Mouse (Mus musculus): ENCODE measurements around the gene Pld4.

The Pld4 gene

DNA sequence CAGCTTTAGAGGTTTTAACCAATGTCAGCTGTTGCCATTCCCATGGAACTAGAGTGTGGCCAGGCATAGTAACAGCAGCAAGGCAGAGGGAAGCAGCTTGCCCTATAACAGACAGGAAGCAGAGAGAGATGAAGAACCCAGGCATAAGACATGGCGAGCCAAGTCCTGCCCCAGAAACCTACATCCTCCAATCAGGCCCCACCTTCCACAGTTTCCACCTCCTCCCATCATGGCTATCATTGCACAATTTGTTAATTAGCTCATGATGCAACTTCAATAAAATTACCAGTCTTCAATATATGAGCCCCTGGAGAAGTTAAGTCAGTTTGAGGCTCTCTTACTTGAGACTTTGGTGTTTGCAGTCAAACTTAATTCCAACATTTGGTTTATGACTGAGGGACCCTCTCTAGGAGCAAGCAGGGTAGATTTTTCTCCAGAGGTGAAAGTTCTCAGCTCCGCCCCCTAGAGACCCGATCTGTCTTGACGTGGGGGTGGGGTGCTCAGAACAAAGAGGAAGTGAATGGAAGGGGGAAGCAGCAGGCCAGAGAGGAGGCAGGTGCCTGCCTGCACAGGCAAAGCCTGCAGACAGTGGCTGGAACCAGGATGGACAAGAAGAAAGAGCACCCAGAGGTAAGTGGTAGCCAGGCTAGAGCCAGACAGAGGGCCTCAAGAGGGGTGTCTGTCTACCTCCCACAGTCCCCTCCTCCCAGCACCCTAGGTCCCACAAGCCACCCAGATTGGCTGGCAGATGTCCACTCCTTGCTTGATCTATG, at the start of gene Pld4:
Gene Pld4 (plus strand): TSS at position 502 of the 773 bp plus-strand sequence.
- ChIA-PET POLR2A (interaction anchor here in 2 of 4 experiments (0.5 to 2.0 kb wide), 6 partner anchors 9 to 364 kb away, joined by 3 to 10 read pairs (median 6); no protein-coding TSS in a partner anchor), CTCF (interaction anchor here in 3 of 4 experiments (0.9 to 1.5 kb wide), 13 partner anchors 12 to 84 kb away, joined by 3 to 6 read pairs (median 3); no protein-coding TSS in a partner anchor)

DNA sequence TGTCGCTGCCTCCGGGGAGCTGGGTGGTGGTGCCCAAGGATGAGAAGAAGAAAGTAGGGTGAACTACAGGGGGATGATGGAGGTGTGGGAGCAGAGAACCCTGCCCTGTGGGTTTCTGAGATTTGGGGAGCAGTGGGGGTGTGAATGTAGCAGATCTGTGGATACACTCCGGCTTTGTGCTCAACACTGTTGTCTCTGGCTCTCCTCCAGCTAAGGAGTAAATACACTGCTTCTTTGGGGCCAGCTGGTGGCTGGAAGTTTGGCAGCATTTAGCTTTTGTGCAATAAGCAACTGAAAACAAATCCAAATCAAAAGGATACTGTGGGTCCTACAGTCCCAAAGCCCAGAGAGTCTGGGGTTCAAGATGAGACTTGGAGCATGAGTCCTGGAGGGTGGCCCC, 46.5 kb upstream of the Pld4 start:
- CTCF ChIA-PET: interaction anchor here in 3 of 4 experiments (0.5 to 1.5 kb wide), 6 partner anchors 8 to 162 kb away, joined by 3 to 4 read pairs (median 3); no protein-coding TSS in a partner anchor
- POLR2A ChIA-PET: interaction anchor here in 1 of 4 experiments (0.5 to 0.6 kb wide), 2 partner anchors 152 to 383 kb away, joined by 3 read pairs; no protein-coding TSS in a partner anchor

DNA sequence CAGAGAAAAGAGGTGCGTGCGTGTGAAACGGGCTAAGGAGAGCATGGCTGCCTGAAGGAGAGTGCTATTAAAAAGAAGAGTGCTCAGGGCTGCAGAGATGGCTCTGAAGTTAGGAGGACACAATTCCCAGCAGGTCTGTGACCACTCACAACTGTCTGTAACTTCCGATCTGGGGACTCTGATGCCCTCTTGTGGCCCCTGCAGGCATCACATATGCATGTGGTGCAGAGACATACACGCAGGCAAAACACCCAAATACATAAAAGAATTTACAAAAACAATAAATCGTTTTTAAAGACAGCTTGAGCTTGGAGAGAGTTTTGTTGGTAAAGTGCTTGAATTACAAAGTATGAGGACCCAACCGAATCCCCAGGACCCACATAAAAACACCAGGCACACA, 43.3 kb upstream of the Pld4 start:
- ChIA-PET POLR2A (interaction anchor here in 2 of 4 experiments (0.6 to 0.7 kb wide), 2 partner anchors 30 to 77 kb away, joined by 3 read pairs; no protein-coding TSS in a partner anchor), CTCF (interaction anchor here in 2 of 4 experiments (2.4 to 5.5 kb wide), 2 partner anchors 10 kb away, joined by 8 to 45 read pairs; no protein-coding TSS in a partner anchor)

DNA sequence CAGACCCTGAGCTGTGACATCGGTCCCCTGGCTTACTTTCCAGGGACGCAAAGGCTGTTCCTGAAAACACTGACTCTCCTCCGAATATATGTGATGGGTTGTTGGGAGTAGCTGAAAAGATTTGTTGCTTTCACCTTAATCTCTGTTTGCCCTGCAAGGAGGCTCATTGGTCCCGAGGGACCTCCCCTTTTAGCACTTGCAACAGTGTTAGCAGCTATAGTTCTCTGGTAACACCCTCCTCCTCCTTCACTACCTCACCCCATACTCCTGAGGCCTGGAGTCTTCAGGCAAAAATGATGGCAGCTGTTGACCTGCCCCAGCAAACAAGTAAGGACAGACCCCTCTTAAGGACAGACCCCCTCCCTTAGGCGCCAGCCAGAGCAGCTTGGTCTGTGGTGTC, 41.5 kb upstream of the Pld4 start:
- ChIA-PET POLR2A (interaction anchor here in 1 of 4 experiments (1.2 to 2.0 kb wide), 3 partner anchors 12 to 104 kb away, joined by 3 to 6 read pairs (median 3); no protein-coding TSS in a partner anchor), CTCF (interaction anchor here (0.5 to 5.5 kb wide), 7 partner anchors 12 to 167 kb away, joined by 3 to 45 read pairs (median 3); no protein-coding TSS in a partner anchor)

DNA sequence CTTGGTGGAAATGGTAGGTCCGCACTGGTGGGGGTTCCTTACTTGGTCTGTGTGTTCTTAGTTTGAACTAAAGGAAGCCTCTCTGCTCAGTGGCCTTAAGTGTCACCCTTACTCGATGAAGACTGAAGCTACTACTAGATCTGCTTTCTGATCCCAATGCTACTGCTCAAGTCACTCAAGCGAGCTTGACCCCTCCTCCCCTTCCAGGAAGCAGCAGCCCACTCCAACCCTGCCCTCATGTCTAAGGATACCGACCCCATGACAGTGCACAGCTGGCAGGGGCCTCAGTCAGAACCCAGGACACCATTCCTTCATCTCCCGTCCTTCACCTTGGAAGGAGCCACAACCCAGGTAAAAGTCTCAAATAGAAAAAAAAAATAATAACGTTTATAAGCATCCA, 40.2 kb upstream of the Pld4 start, which contains the start of gene Cep170b:
Gene Cep170b (plus strand): TSS at position 240 of the 400 bp plus-strand sequence.
- CTCF ChIA-PET: interaction anchor here in 3 of 4 experiments (0.5 to 5.5 kb wide), 13 partner anchors 10 to 282 kb away, joined by 3 to 45 read pairs (median 5); no protein-coding TSS in a partner anchor
- POLR2A ChIA-PET: interaction anchor here in 3 of 4 experiments (0.7 to 3.1 kb wide), 25 partner anchors 8 to 231 kb away, joined by 3 to 15 read pairs (median 4); partner anchors contain the start of genes Cdca4 (in 2 of the 3), Siva1 (in 2 of the 3), Inf2 (in 1 of the 3) and Zbtb42 (in 1 of the 3)

DNA sequence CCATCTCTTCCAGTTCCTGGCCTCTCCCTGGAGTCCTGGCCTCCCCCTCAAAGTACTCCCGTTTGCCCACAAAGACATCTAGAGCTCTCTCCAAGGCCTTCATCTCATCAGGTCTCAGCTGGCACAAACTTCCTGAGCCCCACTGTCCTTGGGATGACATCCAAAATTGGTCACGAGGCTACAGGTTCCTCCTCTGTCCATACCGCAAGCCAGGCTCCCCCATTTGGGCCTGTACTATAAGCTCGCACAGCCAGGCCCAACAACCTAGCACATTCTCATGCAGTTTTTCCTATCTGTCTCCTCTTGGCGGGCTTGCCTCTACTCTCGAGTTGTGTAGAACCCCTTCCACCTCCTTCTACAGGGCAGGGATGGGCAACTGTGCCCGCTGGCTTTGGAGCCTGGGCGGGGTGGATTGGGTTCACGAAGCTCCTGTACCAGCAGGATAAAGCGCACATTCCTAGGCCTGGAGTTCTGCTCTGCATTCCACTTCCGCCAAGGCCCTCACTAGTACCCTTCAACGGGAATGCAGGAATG, 39.5 kb upstream of the Pld4 start:
- POLR2A ChIA-PET: interaction anchor here in 3 of 4 experiments (0.6 to 3.1 kb wide), 51 partner anchors 9 to 992 kb away, joined by 3 to 15 read pairs (median 4); partner anchors contain the start of genes Cdca4 (in 2 of the 3), Siva1 (in 2 of the 3), Zbtb42 (in 2 of the 3) and Adssl1 (in 1 of the 3)
- CTCF ChIA-PET: interaction anchor here in 3 of 4 experiments (0.7 to 5.5 kb wide), 24 partner anchors 9 to 580 kb away, joined by 3 to 45 read pairs (median 4); partner anchors contain the start of genes Akt1 (in 1 of the 3) and Zbtb42 (in 1 of the 3)

DNA sequence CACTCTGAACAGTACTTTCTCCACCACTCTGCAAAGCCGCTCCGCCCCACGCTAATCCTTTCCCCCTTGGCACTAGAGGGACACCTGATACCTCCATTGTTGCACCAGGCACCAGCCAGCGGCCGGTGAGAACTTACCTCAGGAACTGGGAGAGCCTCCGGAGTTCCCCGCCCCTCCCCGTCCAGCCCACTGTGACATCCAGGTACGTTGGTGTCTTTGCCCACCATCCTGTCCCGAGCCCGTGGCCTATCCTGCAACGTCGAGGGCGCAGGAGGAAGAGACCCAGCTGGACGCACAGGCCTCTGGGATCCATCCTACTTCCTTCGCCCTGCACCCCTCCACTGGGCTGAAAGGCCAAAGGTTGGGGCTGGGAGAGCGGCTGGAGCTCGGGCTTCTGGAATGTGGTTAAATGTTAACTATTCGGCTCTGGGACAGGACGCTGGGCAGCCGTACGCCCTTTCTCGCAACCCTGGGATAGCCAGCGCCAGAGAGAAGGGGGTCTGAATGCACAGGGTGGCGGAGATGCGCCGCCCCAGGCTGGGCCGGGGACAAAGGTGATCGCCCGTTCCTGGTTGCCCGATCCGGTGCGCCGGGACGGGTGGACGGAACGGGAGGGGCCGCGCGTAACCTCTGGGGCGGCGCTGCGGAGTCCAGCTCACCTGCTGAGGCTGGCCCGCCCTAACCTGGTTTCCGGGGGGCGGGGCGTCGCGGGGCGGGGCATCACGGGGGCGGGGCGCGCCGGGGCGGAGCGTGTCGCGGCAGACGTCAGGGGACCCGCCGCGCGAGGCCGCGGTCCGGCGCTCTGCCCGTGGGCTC, 38.8 kb upstream of the Pld4 start:
- CTCF ChIA-PET: interaction anchor here in 3 of 4 experiments (0.6 to 5.5 kb wide), 28 partner anchors 9 to 1208 kb away, joined by 3 to 45 read pairs (median 4); partner anchors contain the start of genes Akt1 (in 2 of the 3), Jag2 (in 1 of the 3), Pld4 (in 1 of the 3) and Zbtb42 (in 1 of the 3)
- POLR2A ChIA-PET: interaction anchor here in 3 of 4 experiments (0.5 to 3.1 kb wide), 52 partner anchors 8 to 993 kb away, joined by 3 to 15 read pairs (median 4); partner anchors contain the start of genes Cdca4 (in 2 of the 3), Siva1 (in 2 of the 3), Zbtb42 (in 2 of the 3) and Adssl1 (in 1 of the 3)

DNA sequence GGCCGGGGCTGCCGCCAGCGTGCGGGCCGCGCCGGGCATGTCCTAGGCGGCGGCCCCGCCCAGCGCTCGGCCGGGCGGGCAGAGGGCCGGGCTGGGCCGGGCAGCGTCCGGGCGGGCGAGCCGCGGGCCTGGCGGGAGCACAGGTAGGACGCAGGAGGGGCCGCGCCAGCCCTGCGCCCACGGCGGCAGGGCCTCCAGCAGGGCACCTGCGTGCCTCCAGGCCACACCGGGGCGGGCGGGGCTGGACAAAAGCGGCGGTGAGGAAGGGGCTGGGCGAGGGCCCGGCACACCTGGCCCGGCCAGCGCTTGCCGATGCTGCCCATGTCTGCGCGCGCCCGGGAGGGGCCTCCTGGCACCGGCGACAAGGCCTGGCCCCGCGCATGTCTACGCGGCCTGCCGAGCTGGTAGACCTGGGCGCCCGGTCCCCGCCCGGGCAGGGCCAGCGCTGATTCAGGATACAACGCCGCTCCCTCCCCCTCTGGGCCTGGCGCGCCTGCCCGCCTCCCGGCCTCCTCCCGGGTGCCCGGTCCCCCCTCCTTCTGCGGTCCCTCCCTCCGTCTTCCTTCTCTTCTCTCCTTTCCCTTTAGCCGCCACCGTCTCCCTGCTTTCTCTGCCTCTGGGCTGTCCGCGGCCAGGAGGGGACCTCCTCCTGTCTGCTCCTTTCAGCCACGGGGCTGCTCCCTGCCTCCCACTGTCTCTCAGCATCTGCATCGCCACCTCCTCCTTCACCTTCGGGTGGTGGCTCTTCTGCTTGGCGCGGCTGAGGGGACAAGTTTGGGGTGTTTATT, 38.0 kb upstream of the Pld4 start:
- ChIA-PET CTCF (interaction anchor here in 3 of 4 experiments (0.6 to 5.5 kb wide), 20 partner anchors 9 to 1209 kb away, joined by 3 to 45 read pairs (median 6); partner anchors contain the start of genes Akt1 (in 1 of the 3), Jag2 (in 1 of the 3) and Pld4 (in 1 of the 3)), POLR2A (interaction anchor here in 3 of 4 experiments (0.6 to 3.1 kb wide), 26 partner anchors 7 to 994 kb away, joined by 3 to 15 read pairs (median 4); partner anchors contain the start of genes Siva1 (in 2 of the 3), Brf1 (in 1 of the 3), Cdca4 (in 1 of the 3) and Clba1 (in 1 of the 3))

DNA sequence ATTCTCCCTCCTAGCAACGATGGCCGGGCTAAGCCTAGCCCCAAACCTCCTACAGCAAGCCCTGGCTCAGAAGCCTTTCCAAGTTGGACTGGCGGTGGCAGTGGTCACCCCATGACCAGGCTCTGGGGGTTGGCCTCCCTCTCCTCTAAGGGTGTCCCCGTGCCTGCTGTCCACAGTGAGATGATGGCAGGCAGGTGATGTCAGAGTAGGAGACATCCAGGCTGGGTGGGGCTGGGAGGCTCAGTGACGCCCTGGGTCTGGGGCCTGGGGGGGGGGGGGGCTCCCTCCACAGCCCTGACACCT, 37.5 kb upstream of the Pld4 start:
- CTCF ChIA-PET: interaction anchor here in 3 of 4 experiments (0.6 to 2.0 kb wide), 8 partner anchors 15 to 578 kb away, joined by 3 to 19 read pairs (median 7); partner anchors contain the start of genes Akt1 (in 1 of the 3) and Jag2 (in 1 of the 3)
- POLR2A ChIA-PET: interaction anchor here in 2 of 4 experiments (0.7 to 2.5 kb wide), 7 partner anchors 17 to 94 kb away, joined by 4 to 12 read pairs (median 5); partner anchors contain the start of gene Clba1 (in 1 of the 2)

DNA sequence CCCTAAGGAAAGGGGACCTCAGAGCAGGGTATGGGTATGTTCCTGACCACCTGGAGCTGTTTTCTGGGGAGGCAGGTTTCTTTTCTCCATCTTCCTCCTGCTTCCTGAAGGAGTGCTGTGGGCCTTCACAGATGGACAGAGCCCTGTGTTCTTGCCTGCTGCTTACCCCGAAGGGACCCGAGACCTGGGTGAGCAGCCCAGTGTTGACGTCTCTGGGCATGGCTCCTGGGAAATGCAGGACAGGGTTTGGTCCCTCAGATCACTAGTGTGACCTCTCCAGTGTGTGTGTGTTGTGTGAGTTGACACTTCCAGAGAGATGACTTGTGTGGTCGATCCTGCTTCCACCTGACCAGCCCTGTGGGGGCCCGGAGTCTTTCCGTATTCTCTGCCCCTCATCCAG, 37.0 kb upstream of the Pld4 start:
- POLR2A ChIA-PET: interaction anchor here in 3 of 4 experiments (0.7 to 1.3 kb wide), 10 partner anchors 13 to 169 kb away, joined by 3 to 7 read pairs (median 4); partner anchors contain the start of gene Adssl1 (in 1 of the 3)
- CTCF ChIA-PET: interaction anchor here (0.5 to 2.8 kb wide), 66 partner anchors 10 to 647 kb away, joined by 3 to 20 read pairs (median 4); partner anchors contain the start of genes Akt1 (in 2 of the 4), Cdca4 (in 1 of the 4), Crip1 (in 1 of the 4) and Tex22 (in 1 of the 4)

DNA sequence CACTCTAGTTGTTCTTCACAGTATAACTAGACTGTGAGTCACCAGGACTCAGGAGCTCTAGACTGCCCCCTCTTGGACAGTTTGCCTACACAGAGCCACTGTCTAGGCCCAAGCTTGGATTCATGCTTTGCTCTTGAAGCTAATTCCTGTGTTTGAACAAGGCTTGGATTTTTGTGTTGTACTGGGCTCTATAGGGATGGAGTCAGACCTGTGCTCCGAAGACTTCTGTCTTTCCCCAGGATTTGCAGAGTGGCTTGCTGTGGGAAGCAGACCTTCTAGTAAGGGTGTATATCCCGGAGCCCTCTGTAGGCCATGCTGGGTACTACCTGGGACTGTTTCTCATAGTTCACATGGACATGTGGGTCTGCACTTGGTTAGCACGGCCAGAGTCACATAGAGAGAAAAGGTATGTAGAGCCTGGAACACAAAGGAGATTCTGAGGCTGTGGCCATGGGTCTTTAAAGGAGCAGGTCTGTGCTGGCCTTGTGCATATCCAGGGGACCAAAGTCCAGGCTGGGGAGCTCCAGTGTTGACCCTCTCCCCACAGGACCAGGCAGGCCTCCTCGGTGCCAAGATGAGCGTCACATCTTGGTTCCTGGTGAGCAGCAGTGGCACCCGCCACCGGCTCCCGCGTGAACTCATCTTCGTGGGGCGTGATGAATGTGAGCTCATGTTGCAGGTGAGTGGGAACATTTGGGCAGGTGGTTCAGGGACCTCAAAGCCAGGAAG, 36.2 kb upstream of the Pld4 start:
- POLR2A ChIA-PET: interaction anchor here in 3 of 4 experiments (0.6 to 1.3 kb wide), 14 partner anchors 12 to 182 kb away, joined by 3 to 5 read pairs (median 3); partner anchors contain the start of genes Adssl1 (in 1 of the 3) and Siva1 (in 1 of the 3)
- CTCF ChIA-PET: interaction anchor here (0.5 to 2.8 kb wide), 77 partner anchors 9 to 1736 kb away, joined by 3 to 20 read pairs (median 4); partner anchors contain the start of genes Akt1 (in 2 of the 4), Cdca4 (in 1 of the 4), Crip1 (in 1 of the 4) and Tex22 (in 1 of the 4)

DNA sequence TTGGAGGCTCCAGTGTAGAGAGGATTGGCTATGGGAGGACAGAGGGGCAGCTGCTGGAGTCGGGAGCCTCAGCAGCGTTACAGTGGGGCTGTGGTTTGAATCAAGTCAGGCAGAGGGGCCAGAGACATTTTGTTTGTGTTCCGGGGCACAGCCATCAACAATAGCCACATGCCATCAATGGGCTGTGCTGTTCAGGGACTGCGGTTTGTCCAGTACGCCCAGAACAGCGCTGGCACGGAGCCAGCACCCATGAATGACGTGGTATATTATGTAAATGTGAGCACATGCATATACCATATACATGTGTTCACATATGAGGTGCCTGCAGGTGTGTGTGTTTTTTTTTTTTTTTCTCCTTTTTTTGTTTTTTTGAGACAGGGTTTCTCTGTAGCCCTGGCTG, 32.7 kb upstream of the Pld4 start:
- ChIA-PET CTCF (interaction anchor here in 1 of 4 experiments (2.1 kb wide), 1 partner anchor 21 kb away, joined by 6 read pairs; no protein-coding TSS in a partner anchor), POLR2A (no interaction called here)

DNA sequence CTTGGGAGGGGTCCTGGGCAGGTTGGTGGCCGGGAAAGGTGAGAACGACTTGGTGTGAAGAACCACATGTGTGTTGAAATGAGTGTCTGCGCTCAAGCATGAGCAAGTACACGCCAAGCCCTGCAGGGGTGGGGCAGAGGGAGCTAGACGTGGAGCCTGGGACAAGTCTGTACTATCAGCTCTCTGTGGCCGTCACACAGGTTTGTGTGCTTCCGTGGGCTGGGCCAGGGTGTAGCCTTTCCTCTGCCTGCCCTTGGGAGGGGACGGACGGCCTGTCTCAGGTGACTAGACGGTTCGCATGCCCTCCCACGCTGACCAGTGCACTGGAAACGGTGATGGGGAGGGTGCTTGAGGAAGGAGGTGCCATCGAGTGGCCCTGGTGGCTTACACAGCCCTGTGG, 29.6 kb upstream of the Pld4 start:
- POLR2A ChIA-PET: interaction anchor here in 3 of 4 experiments (0.9 to 1.8 kb wide), 6 partner anchors 9 to 63 kb away, joined by 3 to 6 read pairs (median 4); no protein-coding TSS in a partner anchor
- CTCF ChIA-PET: interaction anchor here in 2 of 4 experiments (0.7 to 1.0 kb wide), 4 partner anchors 8 to 13 kb away, joined by 3 to 4 read pairs (median 3); no protein-coding TSS in a partner anchor

DNA sequence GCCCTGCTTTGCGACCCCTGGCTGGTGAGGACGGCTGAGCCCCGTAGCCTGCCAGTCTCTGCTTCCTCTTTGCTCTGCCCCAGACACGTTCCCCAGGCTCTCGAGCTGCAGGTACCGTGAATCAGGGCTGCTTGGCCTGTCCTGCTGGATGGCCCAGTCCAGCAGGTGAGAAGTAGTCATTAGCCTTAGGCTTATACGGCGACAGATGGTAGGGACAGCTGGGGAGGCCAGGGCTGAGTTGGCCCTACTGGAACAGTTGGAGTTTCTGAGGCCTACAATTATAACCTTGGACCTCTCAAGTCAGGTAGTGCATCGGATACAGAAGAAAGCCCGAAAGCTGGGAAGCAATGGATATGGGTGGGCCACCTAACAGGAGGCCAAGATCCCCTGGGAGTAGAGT, 27.9 kb upstream of the Pld4 start:
- ChIA-PET POLR2A (no interaction called here), CTCF (interaction anchor here in 2 of 4 experiments (0.7 to 1.4 kb wide), 3 partner anchors 9 to 25 kb away, joined by 3 read pairs; no protein-coding TSS in a partner anchor)

All from embryonic stem cell, embryonic (primary cell).